In the genomic region with DNA sequence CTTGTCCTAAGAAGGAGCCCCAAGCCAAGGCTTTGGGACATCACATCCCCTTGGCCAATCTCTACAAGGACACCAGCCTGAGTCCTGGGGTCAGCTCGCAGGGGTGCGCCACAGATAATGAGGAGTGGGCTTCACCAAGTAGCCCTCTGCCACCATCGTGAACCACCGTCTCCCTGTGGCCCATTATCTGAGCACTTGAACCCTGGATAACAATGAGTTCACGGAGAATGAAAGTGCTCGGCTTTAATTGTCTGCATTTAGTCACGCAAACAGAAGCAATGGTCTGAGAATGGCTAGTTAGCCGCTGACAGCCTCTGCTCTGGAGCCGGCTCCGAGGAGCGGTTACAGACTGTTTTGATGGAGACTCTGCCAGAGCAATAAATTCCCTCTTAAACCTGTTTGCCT, we compare ENCODE assay signal across 13 mouse cellular contexts.
DNase-seq lines count a peak whose midpoint lies in the region; ATAC-seq and TF ChIP-seq lines count a peak whose summit lies in the region.
"Had no signal": no experiment of that assay in that cellular context is flagged by ENCODE, and none has a peak within 500 bp of the region (broad histone marks: within the 10 kb centered on the region; RNA-seq: fewer than 3 reads in every experiment).

No protein-coding gene starts in this region.

- H3K9me3 ChIP-seq in heart, embryonic 13.5 days = no peaks in the 10 kb centered on the region
- H3K9me3 ChIP-seq in forebrain, embryonic 11.5 days (ENCODE audit: control insufficient read depth, low read length) = no peaks in the 10 kb centered on the region
- no peaks in the 10 kb centered on the region for H3K9me3 ChIP-seq in limb, embryonic 14.5 days (ENCODE audit: control insufficient read depth, low read length)
- H3K9me3 ChIP-seq in neural tube, embryonic 15.5 days (replicated peaks) = no peaks in the 10 kb centered on the region
- H3K9me3 ChIP-seq: liver, embryonic 13.5 days had no signal

- H3K27ac ChIP-seq in heart, embryonic 13.5 days (replicated peaks) = no peak overlapping the region
- peak overlapping the region; percentile 87 for H3K27ac ChIP-seq in forebrain, embryonic 11.5 days (ENCODE audit: low read depth, low read length)
- H3K27ac ChIP-seq in limb, embryonic 14.5 days (replicated peaks; ENCODE audit: low read depth, low read length) = no peak overlapping the region
- H3K27ac ChIP-seq in neural tube, embryonic 15.5 days (replicated peaks) = peak overlapping the region; percentile 48; the same call in 1 of the 2 replicates
- H3K27ac ChIP-seq: liver, embryonic 13.5 days; stomach, postnatal 0 days had no signal

- no peak overlapping the region for H3K9ac ChIP-seq in heart, embryonic 13.5 days
- peak overlapping the region; percentile 39 for H3K9ac ChIP-seq in forebrain, embryonic 11.5 days (ENCODE audit: low read length)
- H3K9ac ChIP-seq in limb, embryonic 14.5 days (ENCODE audit: low read depth, low read length, severe bottlenecking) = no peak overlapping the region
- no peak overlapping the region for H3K9ac ChIP-seq in neural tube, embryonic 15.5 days (replicated peaks)
- H3K9ac ChIP-seq: liver, embryonic 13.5 days had no signal

- no peaks in the 10 kb centered on the region for H3K36me3 ChIP-seq in heart, embryonic 13.5 days
- no peaks in the 10 kb centered on the region for H3K36me3 ChIP-seq in forebrain, embryonic 11.5 days (ENCODE audit: control insufficient read depth, insufficient read depth, low read length)
- no peaks in the 10 kb centered on the region for H3K36me3 ChIP-seq in limb, embryonic 14.5 days (ENCODE audit: control insufficient read depth, insufficient read depth, low read length)
- H3K36me3 ChIP-seq in neural tube, embryonic 15.5 days = no peaks in the 10 kb centered on the region
- H3K36me3 ChIP-seq: liver, embryonic 13.5 days had no signal

- ATAC-seq in heart, embryonic 13.5 days (ENCODE audit: extremely low read depth, insufficient number of reproducible peaks, low FRiP score, low TSS enrichment) = no peak
- peak; percentile 59 for ATAC-seq in forebrain, embryonic 11.5 days (replicated peaks; ENCODE audit: low FRiP score)
- ATAC-seq in limb, embryonic 14.5 days (ENCODE audit: low FRiP score, low read depth) = no peak
- ATAC-seq in neural tube, embryonic 15.5 days (ENCODE audit: low FRiP score) = 0 out of 2 replicates have a peak, but pooled peaks have one; percentile 29
- ATAC-seq: CD4-positive, CD25-positive, alpha-beta regulatory T cell, adult 4 months had no signal

- DNase-seq in heart, postnatal 14 days = no peak
- peak; percentile 62 for DNase-seq in forebrain, embryonic 11.5 days (ENCODE audit: low spot score)
- DNase-seq in limb, embryonic 14.5 days (ENCODE audit: low spot score) = peak; percentile 51
- DNase-seq in right cerebral cortex, postnatal 14 days = no peak
- DNase-seq in urinary bladder, postnatal 10 days (ENCODE audit: low spot score) = no peak
- DNase-seq in right cerebral cortex, postnatal 4 days = no peak
- DNase-seq: heart, postnatal 10 days; liver, embryonic 13.5 days had no signal

- 50% methylated on average over 11 of the region's 11 CpGs for WGBS in heart, embryonic 13.5 days
- 13% methylated on average over 11 of the region's 11 CpGs for WGBS in forebrain, embryonic 11.5 days
- 23% methylated on average over 11 of the region's 11 CpGs for WGBS in limb, embryonic 14.5 days
- 16% methylated on average over 11 of the region's 11 CpGs for WGBS in neural tube, embryonic 15.5 days

- H3K4me3 ChIP-seq in heart, embryonic 13.5 days = no peak overlapping the region
- no peak overlapping the region for H3K4me3 ChIP-seq in forebrain, embryonic 11.5 days (ENCODE audit: low read depth, low read length)
- H3K4me3 ChIP-seq in limb, embryonic 14.5 days (replicated peaks; ENCODE audit: low read length) = no peak overlapping the region
- 0 out of 2 replicates have a peak overlapping the region, but pooled peaks have one; percentile 5 for H3K4me3 ChIP-seq in neural tube, embryonic 15.5 days (replicated peaks)
- H3K4me3 ChIP-seq: liver, embryonic 13.5 days; megakaryocyte, embryonic 14.5 days had no signal

- no peak for TF ChIP-seq POLR2A in limb, embryonic 14.5 days (IDR thresholded peaks at IDR 0.05; ENCODE audit: borderline replicate concordance, extremely low read depth, insufficient read depth, insufficient read length)

- intact Hi-C loops in heart, postnatal 14 days (cut with DNase I) = no loop called here

- H3K27me3 ChIP-seq in heart, embryonic 13.5 days (replicated peaks) = no peaks in the 10 kb centered on the region
- H3K27me3 ChIP-seq in forebrain, embryonic 11.5 days (ENCODE audit: control insufficient read depth, insufficient read depth, low read length) = no peaks in the 10 kb centered on the region
- no peaks in the 10 kb centered on the region for H3K27me3 ChIP-seq in limb, embryonic 14.5 days (ENCODE audit: control insufficient read depth, insufficient read depth, low read length)
- H3K27me3 ChIP-seq in neural tube, embryonic 15.5 days (replicated peaks) = no peaks in the 10 kb centered on the region
- H3K27me3 ChIP-seq: liver, embryonic 13.5 days; megakaryocyte, embryonic 14.5 days had no signal

- H3K4me1 ChIP-seq in heart, embryonic 13.5 days = peaks cover 20% of the 10 kb centered on the region
- peaks cover 18% of the 10 kb centered on the region for H3K4me1 ChIP-seq in forebrain, embryonic 11.5 days (replicated peaks; ENCODE audit: control insufficient read depth, insufficient read depth, low read length)
- peaks cover 11% of the 10 kb centered on the region for H3K4me1 ChIP-seq in limb, embryonic 14.5 days (ENCODE audit: control insufficient read depth, insufficient read depth, low read length)
- peaks cover 33% of the 10 kb centered on the region for H3K4me1 ChIP-seq in neural tube, embryonic 15.5 days
- H3K4me1 ChIP-seq: liver, embryonic 13.5 days; megakaryocyte, embryonic 14.5 days had no signal

- H3K4me2 ChIP-seq in heart, embryonic 13.5 days = peak overlapping the region; percentile 40
- peak overlapping the region; percentile 42 for H3K4me2 ChIP-seq in forebrain, embryonic 11.5 days (ENCODE audit: low read depth, low read length, severe bottlenecking)
- no peak overlapping the region; the same call in 1 of the 2 replicates for H3K4me2 ChIP-seq in limb, embryonic 14.5 days (replicated peaks; ENCODE audit: low read depth, low read length, severe bottlenecking)
- H3K4me2 ChIP-seq in neural tube, embryonic 15.5 days = peak overlapping the region; percentile 46
- H3K4me2 ChIP-seq: liver, embryonic 13.5 days had no signal

Comparison
In these comparisons a context has a peak if more than half of its experiments do, and no peak if none do; other contexts are left out.
1. ATAC-seq: peak in forebrain, embryonic 11.5 days (single experiment) and neural tube, embryonic 15.5 days (single experiment); none in heart, embryonic 13.5 days (single experiment) and limb, embryonic 14.5 days (single experiment).
2. H3K27ac ChIP-seq: peak in forebrain, embryonic 11.5 days (single experiment) and neural tube, embryonic 15.5 days (single experiment); none in heart, embryonic 13.5 days (single experiment) and limb, embryonic 14.5 days (single experiment).
3. DNase-seq: peak in forebrain, embryonic 11.5 days (single experiment) and limb, embryonic 14.5 days (single experiment); none in heart, postnatal 14 days (0 of 2), right cerebral cortex, postnatal 14 days (single experiment), urinary bladder, postnatal 10 days (single experiment) and right cerebral cortex, postnatal 4 days (single experiment).